Mouse (Mus musculus): ENCODE measurements at regions not wholly inside any gene's neighbourhood (a gene's known extent, or its start where the extent isn't known, plus 50 kb on each side); places are given as distances from the start of the nearest gene placed in this dataset.

DNA sequence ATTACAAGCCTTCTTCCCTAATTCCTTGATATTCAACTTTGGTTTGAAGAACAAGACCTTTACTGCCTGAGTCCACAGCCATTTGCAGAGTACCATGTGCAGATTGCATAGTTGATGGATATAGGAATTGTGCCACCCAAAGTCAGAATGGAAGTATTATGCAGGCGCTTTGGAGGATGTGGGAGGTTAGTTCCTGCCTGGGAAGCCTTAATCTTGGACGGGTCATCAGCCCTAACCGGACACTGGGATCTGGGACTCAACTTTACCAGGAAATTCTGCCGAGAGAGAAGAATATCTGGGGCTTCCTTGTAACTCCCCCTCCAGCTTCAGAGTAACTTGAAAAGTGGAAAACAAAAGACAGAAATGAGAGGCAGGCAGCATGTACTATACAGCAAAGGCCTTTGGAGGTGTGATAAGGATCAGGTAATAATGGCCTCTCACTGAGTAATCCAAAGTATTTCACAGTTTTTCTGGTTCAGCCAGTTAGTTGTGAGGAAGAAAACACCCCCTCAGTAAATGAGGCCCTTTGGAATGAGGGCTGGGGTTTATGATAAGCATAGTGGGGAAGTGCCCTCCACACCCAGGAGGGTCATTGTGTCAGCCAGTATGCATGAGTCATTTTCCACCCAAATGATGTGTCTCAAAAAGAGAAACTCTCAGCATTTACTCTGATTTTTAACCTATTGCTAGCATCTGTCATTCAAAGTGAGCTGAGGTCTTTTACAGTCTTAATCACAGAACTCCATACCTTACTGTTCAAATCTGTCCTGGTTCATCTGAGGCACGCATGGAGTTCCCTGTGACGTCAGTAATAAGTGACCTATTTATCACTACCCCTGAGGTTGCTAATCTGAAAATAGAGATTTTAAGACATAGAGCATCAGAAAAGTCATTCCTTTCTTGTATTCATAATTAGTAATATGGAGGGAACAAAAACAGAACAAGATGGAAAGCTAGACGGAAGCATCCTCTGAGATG, 91.7 kb upstream of the Klf6 start:
- DNase-seq (ENCODE audit: low spot score): peak; percentile 35
- peak; percentile 94 for ATAC-seq (ENCODE audit: low FRiP score, low TSS enrichment)
- H3K9ac ChIP-seq (ENCODE audit: low read length): no peak overlapping the region
- H3K27ac ChIP-seq (replicated peaks): peak overlapping the region; percentile 66
- no peaks in the 10 kb centered on the region for H3K27me3 ChIP-seq (ENCODE audit: control insufficient read depth, insufficient read depth, low read length)
- TF ChIP-seq CTCF (IDR thresholded peaks at IDR 0.05; ENCODE audit: low read depth): no peak
- H3K4me3 ChIP-seq (ENCODE audit: low read depth, low read length): no peak overlapping the region
- H3K9me3 ChIP-seq (ENCODE audit: control insufficient read depth, low read length): no peaks in the 10 kb centered on the region
- no peaks in the 10 kb centered on the region for H3K36me3 ChIP-seq (ENCODE audit: control insufficient read depth, insufficient read depth, low read length)
- WGBS: 62% methylated on average over 7 of the region's 7 CpGs
- no peak overlapping the region for H3K4me2 ChIP-seq (replicated peaks; ENCODE audit: low read depth)
- H3K4me1 ChIP-seq (replicated peaks; ENCODE audit: control insufficient read depth, insufficient read depth): no peaks in the 10 kb centered on the region

DNA sequence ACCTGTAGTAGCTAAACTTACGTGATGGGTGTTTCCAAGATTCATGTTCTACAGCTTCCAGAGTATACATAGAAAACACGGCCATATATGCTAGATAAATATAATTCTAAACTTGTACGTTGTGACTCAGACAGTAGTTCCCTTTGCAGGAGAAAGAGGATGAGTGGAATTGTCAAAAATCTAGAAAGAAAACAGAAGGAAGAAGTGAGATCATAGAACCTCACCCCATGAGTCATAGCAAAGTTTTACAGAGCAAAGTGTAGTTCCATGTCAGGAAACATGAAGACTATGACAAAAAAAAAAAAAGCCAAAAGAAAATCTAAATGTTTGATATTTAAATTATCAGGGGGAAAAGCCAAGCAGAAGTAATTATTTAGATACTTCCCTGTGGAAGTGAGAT, 87.5 kb upstream of the Klf6 start:
- no peak for ATAC-seq (ENCODE audit: low FRiP score, low TSS enrichment)
- Histone ChIP-seq H3K4me2 (replicated peaks; ENCODE audit: low read depth) (no peak overlapping the region), H3K9ac (ENCODE audit: low read length) (no peak overlapping the region), H3K4me1 (replicated peaks; ENCODE audit: control insufficient read depth, insufficient read depth) (no peaks in the 10 kb centered on the region), H3K27ac (replicated peaks) (no peak overlapping the region), H3K9me3 (ENCODE audit: control insufficient read depth, low read length) (no peaks in the 10 kb centered on the region), H3K4me3 (ENCODE audit: low read depth, low read length) (no peak overlapping the region), H3K36me3 (ENCODE audit: control insufficient read depth, insufficient read depth, low read length) (no peaks in the 10 kb centered on the region), H3K27me3 (ENCODE audit: control insufficient read depth, insufficient read depth, low read length) (no peaks in the 10 kb centered on the region)
- TF ChIP-seq CTCF (IDR thresholded peaks at IDR 0.05; ENCODE audit: low read depth): no peak
- 61% methylated on average over 3 of the region's 3 CpGs for WGBS
- no peak for DNase-seq (ENCODE audit: low spot score)

DNA sequence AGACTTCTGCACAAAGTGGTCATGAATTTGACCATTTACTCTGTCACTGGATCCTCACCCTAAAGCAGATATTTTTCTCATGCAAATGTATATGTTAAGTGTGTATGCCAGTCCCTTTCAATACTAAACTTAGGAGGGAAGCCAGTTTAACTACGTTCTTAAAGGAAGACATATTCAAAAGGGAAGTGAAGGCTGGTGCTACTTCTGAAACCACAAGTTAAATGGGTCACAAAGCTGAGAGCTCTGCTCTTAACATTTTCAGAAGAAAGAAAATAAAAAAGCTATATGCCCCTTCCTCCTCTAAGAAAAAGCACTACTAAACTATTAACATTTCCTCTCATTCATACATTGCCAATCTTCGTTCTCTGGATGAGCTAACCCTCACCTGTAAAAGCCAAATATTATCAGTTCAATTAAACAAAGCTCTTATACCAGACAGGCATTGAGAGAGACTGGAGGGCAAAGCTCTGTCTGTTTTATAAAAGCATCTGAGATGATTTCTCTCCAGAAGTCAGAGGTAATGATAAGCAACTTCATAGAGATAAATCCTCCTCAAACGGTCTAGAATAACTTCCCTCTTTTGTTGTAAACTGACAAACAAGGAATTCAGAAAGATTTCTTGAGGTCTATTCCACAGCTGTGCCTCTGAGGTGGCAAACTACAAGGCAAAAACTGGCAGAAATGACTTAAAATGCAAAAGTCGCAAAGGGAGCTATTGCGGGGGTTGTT, 82.7 kb upstream of the Klf6 start:
- H3K9me3 ChIP-seq (ENCODE audit: control insufficient read depth, low read length): no peaks in the 10 kb centered on the region
- H3K9ac ChIP-seq (ENCODE audit: low read length): no peak overlapping the region
- no peak for TF ChIP-seq EP300 (optimal IDR thresholded peaks at IDR 0.05)
- TF ChIP-seq CTCF (IDR thresholded peaks at IDR 0.05; ENCODE audit: low read depth): no peak
- WGBS: 66% methylated on average over 5 of the region's 5 CpGs
- H3K4me3 ChIP-seq (ENCODE audit: low read depth, low read length): no peak overlapping the region
- H3K27me3 ChIP-seq (ENCODE audit: control insufficient read depth, insufficient read depth, low read length): no peaks in the 10 kb centered on the region
- no peaks in the 10 kb centered on the region for H3K36me3 ChIP-seq (ENCODE audit: control insufficient read depth, insufficient read depth, low read length)
- ATAC-seq (ENCODE audit: low FRiP score, low TSS enrichment) (no peak), DNase-seq (ENCODE audit: low spot score) (no peak)
- no peak overlapping the region for H3K4me2 ChIP-seq (replicated peaks; ENCODE audit: low read depth)
- no peaks in the 10 kb centered on the region for H3K4me1 ChIP-seq (replicated peaks; ENCODE audit: control insufficient read depth, insufficient read depth)
- H3K27ac ChIP-seq (replicated peaks): no peak overlapping the region

DNA sequence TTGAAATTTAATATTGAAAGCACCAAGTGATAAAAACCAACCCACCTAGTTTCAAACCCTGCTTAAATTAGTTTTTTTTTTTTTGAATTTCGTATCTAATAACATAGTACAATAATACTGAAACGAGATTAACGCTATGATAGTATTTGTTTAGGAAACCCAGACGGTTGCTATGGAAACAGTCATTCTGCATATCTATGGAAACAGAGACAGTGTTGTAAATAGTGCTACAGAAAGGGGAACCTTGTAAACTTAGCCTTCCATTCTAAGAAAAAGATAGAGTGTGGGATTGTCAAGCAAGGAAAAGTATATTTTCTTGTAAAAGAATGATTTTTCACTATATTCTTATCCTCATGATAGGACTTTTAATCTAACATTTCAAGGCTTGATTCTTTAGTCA, 81.9 kb upstream of the Klf6 start:
- Histone ChIP-seq H3K27ac (replicated peaks) (no peak overlapping the region), H3K4me3 (ENCODE audit: low read depth, low read length) (no peak overlapping the region), H3K27me3 (ENCODE audit: control insufficient read depth, insufficient read depth, low read length) (no peaks in the 10 kb centered on the region), H3K4me2 (replicated peaks; ENCODE audit: low read depth) (no peak overlapping the region), H3K9me3 (ENCODE audit: control insufficient read depth, low read length) (no peaks in the 10 kb centered on the region), H3K4me1 (replicated peaks; ENCODE audit: control insufficient read depth, insufficient read depth) (no peaks in the 10 kb centered on the region), H3K36me3 (ENCODE audit: control insufficient read depth, insufficient read depth, low read length) (no peaks in the 10 kb centered on the region), H3K9ac (ENCODE audit: low read length) (no peak overlapping the region)
- 30% methylated on average over 4 of the region's 4 CpGs for WGBS
- ATAC-seq (ENCODE audit: low FRiP score, low TSS enrichment) (no peak), DNase-seq (ENCODE audit: low spot score) (no peak)
- no peak for TF ChIP-seq EP300 (optimal IDR thresholded peaks at IDR 0.05)
- no peak for TF ChIP-seq CTCF (IDR thresholded peaks at IDR 0.05; ENCODE audit: low read depth)

DNA sequence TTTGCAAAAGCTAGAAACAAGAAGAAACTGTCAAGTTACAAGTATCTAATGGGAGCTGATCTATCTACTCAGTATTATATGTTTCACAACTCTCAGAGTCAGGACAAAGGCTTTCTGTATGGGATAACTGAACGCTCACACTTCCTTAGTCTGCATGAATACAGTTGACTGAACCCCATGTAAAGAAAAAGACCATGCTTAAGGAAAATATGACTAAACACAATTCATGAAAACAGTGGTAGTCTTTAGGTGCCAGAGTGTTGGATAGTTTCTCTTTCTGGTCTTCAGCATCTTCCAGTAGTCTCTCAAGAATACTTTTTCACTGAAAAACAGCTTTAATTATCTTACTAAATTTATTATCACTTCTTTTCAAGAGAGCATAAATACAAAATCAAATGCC, 78.7 kb upstream of the Klf6 start:
- Histone ChIP-seq H3K4me3 (ENCODE audit: low read depth, low read length) (no peak overlapping the region), H3K4me1 (replicated peaks; ENCODE audit: control insufficient read depth, insufficient read depth) (no peaks in the 10 kb centered on the region), H3K9me3 (ENCODE audit: control insufficient read depth, low read length) (no peaks in the 10 kb centered on the region), H3K36me3 (ENCODE audit: control insufficient read depth, insufficient read depth, low read length) (no peaks in the 10 kb centered on the region), H3K4me2 (replicated peaks; ENCODE audit: low read depth) (no peak overlapping the region), H3K27ac (replicated peaks) (no peak overlapping the region), H3K9ac (ENCODE audit: low read length) (no peak overlapping the region), H3K27me3 (ENCODE audit: control insufficient read depth, insufficient read depth, low read length) (no peaks in the 10 kb centered on the region)
- ATAC-seq (ENCODE audit: low FRiP score, low TSS enrichment) (no peak), DNase-seq (ENCODE audit: low spot score) (no peak)
- no peak for TF ChIP-seq CTCF (IDR thresholded peaks at IDR 0.05; ENCODE audit: low read depth)
- TF ChIP-seq EP300 (optimal IDR thresholded peaks at IDR 0.05): no peak
- WGBS: 86% methylated on average over 1 of the region's 1 CpGs

DNA sequence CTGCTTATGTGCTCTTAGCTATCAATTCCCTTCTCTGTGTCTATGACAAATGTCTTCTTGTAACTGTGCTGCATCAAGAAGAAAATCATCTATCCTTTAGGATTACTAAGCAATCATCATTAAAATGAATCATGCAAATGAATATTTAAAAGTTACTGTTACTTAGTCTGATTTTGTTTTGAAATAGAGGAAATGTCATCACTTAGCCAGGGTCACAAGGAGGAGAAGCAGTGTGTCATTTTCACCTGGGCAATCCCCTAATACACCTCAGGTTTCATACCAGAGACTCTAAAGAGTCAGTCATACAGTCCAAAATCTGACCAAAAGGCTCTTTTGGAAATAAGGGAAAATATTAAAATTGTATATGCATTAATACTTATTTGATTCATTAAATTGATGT, 74.2 kb upstream of the Klf6 start:
- Histone ChIP-seq H3K4me1 (replicated peaks; ENCODE audit: control insufficient read depth, insufficient read depth) (no peaks in the 10 kb centered on the region), H3K4me3 (ENCODE audit: low read depth, low read length) (no peak overlapping the region), H3K27me3 (ENCODE audit: control insufficient read depth, insufficient read depth, low read length) (no peaks in the 10 kb centered on the region), H3K4me2 (replicated peaks; ENCODE audit: low read depth) (no peak overlapping the region), H3K9ac (ENCODE audit: low read length) (no peak overlapping the region), H3K9me3 (ENCODE audit: control insufficient read depth, low read length) (no peaks in the 10 kb centered on the region), H3K36me3 (ENCODE audit: control insufficient read depth, insufficient read depth, low read length) (no peaks in the 10 kb centered on the region), H3K27ac (replicated peaks) (no peak overlapping the region)
- ATAC-seq (ENCODE audit: low FRiP score, low TSS enrichment) (no peak), DNase-seq (ENCODE audit: low spot score) (no peak)
- TF ChIP-seq CTCF (IDR thresholded peaks at IDR 0.05; ENCODE audit: low read depth) (no peak), EP300 (optimal IDR thresholded peaks at IDR 0.05) (no peak)

Data from stomach, postnatal 0 days (tissue).